Mouse (Mus musculus) forebrain, embryonic 13.5 days (tissue): ENCODE measurements at regions not wholly inside any gene's neighbourhood (a gene's known extent, or its start where the extent isn't known, plus 50 kb on each side); places are given as distances from the start of the nearest gene placed in this dataset.

Experiments used
- ATAC-seq: fragments of 200-750 bp; cut with Nextera tagmentation; 2 replicates; pipeline ENCODE4 v1.8.0; 2017
- H3K27ac ChIP-seq: fragments of 300-500 bp; sonication (generic); 2 replicates; pipeline ENCODE4 v1.5.1; 2015; ENCODE audit warnings: inconsistent platforms, mild to moderate bottlenecking, moderate library complexity
- H3K27me3 ChIP-seq: fragments of 300-500 bp; sonication (generic); 2 replicates; pipeline ENCODE4 v1.6.1; 2015; ENCODE audit warnings: mild to moderate bottlenecking, inconsistent platforms
- H3K36me3 ChIP-seq: fragments of 300-500 bp; sonication (generic); 2 replicates; pipeline ENCODE4 v1.6.1; 2015; ENCODE audit warnings: mild to moderate bottlenecking, inconsistent platforms; ENCODE audit not compliant: poor library complexity, severe bottlenecking
- H3K4me1 ChIP-seq: fragments of 300-500 bp; sonication (generic); 2 replicates; pipeline ENCODE4 v1.6.1; 2015; ENCODE audit warnings: inconsistent platforms
- H3K4me2 ChIP-seq: fragments of 300-500 bp; sonication (generic); 2 replicates; pipeline ENCODE4 v1.6.1; 2015; ENCODE audit warnings: inconsistent platforms, mild to moderate bottlenecking, moderate library complexity
- H3K4me3 ChIP-seq: fragments of 300-500 bp; sonication (generic); 2 replicates; pipeline ENCODE4 v1.5.1; 2015; ENCODE audit warnings: mild to moderate bottlenecking, inconsistent platforms
- H3K9ac ChIP-seq: fragments of 300-500 bp; sonication (generic); 2 replicates; pipeline ENCODE4 v1.6.1; 2015; ENCODE audit warnings: mild to moderate bottlenecking, inconsistent platforms
- H3K9me3 ChIP-seq: fragments of 300-500 bp; sonication (generic); replicated peaks from 2 replicates; pipeline ENCODE4 v1.6.1; 2016; ENCODE audit warnings: inconsistent platforms
- WGBS: fragments of 180-500 bp; shearing (Covaris S2); methylation state at CpG from one replicate; pipeline ENCODE4 v1.1.7; 2015; 5-methylcytosine and 5-hydroxymethylcytosine counted together

DNA sequence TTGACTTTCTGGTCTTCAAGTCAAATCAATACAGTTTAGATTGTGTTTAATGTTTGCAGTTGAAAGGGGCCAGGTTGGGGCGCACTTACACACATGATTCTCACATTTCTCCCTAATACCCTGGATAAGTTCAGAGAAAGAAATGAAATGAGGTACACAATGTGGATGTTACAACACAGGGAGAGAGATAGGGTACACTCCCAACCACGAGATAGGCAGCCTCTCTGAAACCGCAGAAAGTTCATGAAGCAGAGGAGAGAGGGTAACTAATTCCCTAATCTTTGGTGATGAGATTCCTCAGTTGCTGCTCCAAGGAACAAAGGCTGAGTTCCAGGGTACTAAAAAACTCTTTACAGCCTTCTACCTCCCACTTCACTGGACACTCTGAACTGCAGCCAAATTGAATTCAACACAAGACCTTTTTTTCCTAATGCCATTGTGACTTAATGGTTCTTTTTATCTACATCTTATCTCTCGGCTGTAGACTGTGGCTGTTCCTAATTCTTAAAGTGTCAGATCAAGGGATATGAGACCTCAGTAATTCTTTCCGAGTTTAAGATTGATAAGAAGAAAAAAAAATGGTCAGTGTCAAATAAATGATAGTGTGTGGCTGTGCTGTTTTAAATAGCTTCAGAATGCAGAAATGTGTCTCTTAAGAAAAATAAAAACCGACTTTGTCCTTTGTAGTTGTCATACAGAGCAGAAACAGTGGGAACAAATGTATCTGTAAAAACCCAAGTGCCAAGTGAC lies 193.8 kb upstream of the Atp2b1 start:
- H3K9ac ChIP-seq: no peak overlapping the region
- ATAC-seq: no peak

DNA sequence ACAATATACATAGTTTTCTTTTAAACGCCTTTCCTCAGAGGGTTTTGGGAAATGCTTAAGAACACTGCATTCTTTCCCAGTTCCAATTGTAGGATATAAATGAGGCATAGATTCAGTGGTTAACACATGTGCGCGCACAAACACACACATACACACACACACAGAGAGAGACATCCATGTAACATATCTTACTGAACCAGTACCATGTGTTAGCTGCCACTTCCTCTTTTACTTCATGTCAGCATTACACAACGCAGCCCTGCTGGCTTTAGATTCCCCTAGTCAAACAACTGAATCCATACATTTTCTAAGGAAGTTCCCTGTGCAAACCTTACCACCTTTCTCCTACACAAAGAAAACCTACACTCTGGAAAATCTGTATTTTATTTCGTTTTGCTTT lies 189.1 kb upstream of the Atp2b1 start:
- Histone ChIP-seq H3K4me3 (no peak overlapping the region), H3K9me3 (no peaks in the 10 kb centered on the region), H3K4me2 (no peak overlapping the region), H3K27ac (no peak overlapping the region), H3K4me1 (no peaks in the 10 kb centered on the region), H3K9ac (no peak overlapping the region), H3K36me3 (no peaks in the 10 kb centered on the region), H3K27me3 (no peaks in the 10 kb centered on the region)
- ATAC-seq: no peak
- 89% methylated on average over 5 of the region's 5 CpGs for WGBS

More for the DNA sequence above, 193.8 kb upstream of the Atp2b1 start:
- Histone ChIP-seq H3K27ac (no peak overlapping the region), H3K9me3 (no peaks in the 10 kb centered on the region), H3K4me3 (no peak overlapping the region), H3K36me3 (no peaks in the 10 kb centered on the region), H3K4me1 (no peaks in the 10 kb centered on the region), H3K4me2 (no peak overlapping the region), H3K27me3 (no peaks in the 10 kb centered on the region)
- WGBS: 33% methylated on average over 6 of the region's 6 CpGs

DNA sequence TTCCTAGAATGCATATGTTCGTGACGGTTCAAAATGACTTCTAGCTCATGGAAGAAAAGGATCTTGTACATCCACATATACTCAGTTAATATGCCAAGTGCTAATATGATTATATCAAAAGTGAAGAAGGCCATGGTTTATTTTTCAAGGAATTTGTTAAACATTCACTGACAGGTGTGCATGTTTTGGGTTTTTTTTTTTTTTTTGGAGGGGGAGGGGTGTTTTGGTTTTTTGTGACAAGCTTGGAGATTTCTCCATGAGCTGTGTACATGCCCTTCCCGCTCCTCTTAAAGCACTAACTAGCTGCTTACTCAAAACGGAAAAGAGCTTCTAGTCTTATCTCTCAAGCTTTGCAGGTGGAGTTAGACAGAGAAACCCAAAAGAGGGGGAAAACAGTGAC lies 187.1 kb upstream of the Atp2b1 start:
- 91% methylated on average over 4 of the region's 4 CpGs for WGBS
- H3K36me3 ChIP-seq: no peaks in the 10 kb centered on the region
- no peak overlapping the region for H3K4me3 ChIP-seq
- H3K9me3 ChIP-seq: no peaks in the 10 kb centered on the region
- H3K4me2 ChIP-seq: no peak overlapping the region
- H3K27ac ChIP-seq: no peak overlapping the region
- ATAC-seq: no peak
- H3K9ac ChIP-seq: no peak overlapping the region
- no peaks in the 10 kb centered on the region for H3K27me3 ChIP-seq
- H3K4me1 ChIP-seq: no peaks in the 10 kb centered on the region

DNA sequence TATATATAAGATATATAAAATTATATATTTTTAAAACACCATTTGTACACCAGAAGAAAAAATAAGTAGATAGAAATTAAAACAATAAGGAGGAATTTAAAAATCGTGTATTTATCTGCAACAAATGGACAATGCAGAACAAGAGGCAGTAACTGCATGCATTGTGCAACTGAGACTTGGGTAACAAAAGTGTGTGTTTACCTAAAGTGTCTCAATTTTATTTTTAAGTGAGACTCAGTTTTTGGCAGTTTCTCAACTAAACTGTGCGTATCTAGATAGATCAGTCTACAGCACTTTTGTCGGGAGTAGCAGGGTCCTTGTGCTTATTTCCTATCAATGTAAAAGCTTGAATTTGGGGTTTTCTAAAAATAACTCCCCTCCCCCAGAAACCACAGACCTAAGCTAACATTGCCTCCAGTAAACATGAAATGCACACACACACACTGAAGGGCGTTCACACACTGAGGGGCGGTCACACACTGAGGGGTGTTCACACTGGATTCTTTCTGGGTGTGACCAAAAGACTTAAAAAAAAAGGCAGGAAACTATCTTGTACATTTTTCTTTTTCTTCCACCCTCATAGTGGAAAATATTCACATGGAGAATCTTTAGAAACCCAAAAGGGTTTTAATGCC lies 185.7 kb upstream of the Atp2b1 start:
- ATAC-seq: no peak
- no peak overlapping the region for H3K9ac ChIP-seq
- WGBS: 90% methylated on average over 5 of the region's 5 CpGs
- no peak overlapping the region for H3K27ac ChIP-seq
- no peaks in the 10 kb centered on the region for H3K36me3 ChIP-seq
- no peak overlapping the region for H3K4me3 ChIP-seq
- H3K27me3 ChIP-seq: no peaks in the 10 kb centered on the region
- H3K4me2 ChIP-seq: no peak overlapping the region
- no peaks in the 10 kb centered on the region for H3K9me3 ChIP-seq
- H3K4me1 ChIP-seq: no peaks in the 10 kb centered on the region

DNA sequence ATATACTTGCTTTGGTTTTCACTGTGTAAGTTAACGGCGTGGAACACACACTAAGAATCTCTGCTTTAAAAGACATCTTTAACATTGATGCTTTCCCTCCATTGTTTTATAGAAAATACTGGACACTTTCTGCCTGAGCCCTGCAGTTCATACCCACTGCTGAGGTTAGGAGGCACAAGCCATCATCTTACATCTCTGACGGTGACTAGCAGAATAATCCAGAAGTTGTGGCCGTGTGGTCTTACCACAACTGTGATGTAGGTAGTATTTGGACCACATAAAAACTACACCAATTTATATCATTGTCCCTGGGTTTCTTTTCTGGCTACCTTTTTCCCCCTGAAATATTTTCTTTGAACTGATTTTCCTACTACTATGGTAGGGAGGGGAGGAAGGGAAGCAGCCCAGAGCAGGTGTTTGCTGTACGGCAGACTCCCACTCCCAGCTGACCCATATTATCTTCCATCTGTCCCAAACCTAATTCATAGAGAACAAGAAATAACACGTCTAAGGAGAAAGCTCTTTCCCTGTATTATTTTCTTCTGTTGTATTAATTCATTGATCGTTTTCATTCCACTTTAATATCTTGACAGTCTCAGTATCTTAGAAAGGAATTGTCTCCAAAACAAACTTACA lies 180.1 kb upstream of the Atp2b1 start:
- ATAC-seq: no peak
- no peak overlapping the region for H3K9ac ChIP-seq
- WGBS: 88% methylated on average over 7 of the region's 7 CpGs
- no peaks in the 10 kb centered on the region for H3K9me3 ChIP-seq
- H3K27ac ChIP-seq: no peak overlapping the region
- H3K4me1 ChIP-seq: no peaks in the 10 kb centered on the region
- H3K27me3 ChIP-seq: no peaks in the 10 kb centered on the region
- no peak overlapping the region for H3K4me3 ChIP-seq
- H3K36me3 ChIP-seq: no peaks in the 10 kb centered on the region
- no peak overlapping the region for H3K4me2 ChIP-seq

DNA sequence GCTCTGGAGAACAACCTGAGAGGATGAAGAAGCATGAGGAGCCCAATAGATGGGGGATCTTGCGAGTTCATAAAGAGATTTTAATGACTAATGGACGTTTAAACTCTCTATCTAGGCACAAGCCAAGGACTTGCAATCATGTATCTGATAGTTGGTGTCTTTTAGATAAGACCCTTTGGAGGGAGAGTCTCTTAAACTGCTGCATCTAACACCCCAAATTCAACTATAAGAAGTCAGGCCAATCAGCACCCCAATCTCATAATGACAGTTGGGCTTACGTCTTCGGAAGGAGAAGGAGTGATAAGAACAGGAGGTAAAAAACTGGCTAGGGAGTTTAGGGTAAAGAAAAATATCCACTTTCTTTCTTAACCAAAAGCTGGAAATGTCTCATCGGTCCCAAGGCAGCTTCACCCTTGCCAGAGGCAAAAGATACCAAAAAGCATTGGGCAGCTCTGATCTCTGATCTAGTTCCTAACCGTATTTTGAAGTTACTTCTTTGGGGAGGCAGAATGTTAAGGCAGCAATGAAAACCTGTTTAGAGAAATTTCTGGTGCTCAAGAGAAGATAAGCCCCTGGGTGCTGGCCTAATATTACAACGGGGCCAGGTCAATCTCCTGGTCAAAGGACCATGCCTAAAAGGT lies 173.6 kb upstream of the Atp2b1 start:
- no peaks in the 10 kb centered on the region for H3K27me3 ChIP-seq
- no peaks in the 10 kb centered on the region for H3K36me3 ChIP-seq
- H3K4me1 ChIP-seq: no peaks in the 10 kb centered on the region
- no peak overlapping the region for H3K4me3 ChIP-seq
- ATAC-seq: no peak
- H3K9ac ChIP-seq: no peak overlapping the region
- H3K9me3 ChIP-seq: no peaks in the 10 kb centered on the region
- 87% methylated on average over 7 of the region's 7 CpGs for WGBS
- no peak overlapping the region for H3K27ac ChIP-seq
- H3K4me2 ChIP-seq: no peak overlapping the region

DNA sequence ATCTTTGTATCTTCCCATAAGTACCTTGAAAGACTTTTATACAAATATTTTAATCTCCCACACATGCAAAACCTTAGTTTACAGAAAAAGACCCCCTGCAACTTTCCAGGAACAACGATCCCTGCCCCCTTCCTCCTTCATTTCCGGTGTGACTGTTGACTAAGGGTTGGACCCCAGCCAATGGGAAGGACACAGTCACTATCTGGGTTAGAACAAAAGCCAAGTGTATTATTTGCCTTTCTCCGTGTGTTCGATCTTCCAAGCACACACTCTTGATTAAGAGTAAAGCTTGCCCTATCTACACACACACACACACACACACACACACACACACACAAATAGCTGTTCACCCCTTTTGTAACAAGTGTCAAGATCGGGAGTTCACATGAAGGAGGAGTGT lies 172.8 kb upstream of the Atp2b1 start:
- Histone ChIP-seq H3K4me1 (no peaks in the 10 kb centered on the region), H3K4me2 (no peak overlapping the region), H3K27me3 (no peaks in the 10 kb centered on the region), H3K9ac (no peak overlapping the region), H3K36me3 (no peaks in the 10 kb centered on the region), H3K9me3 (no peaks in the 10 kb centered on the region), H3K27ac (no peak overlapping the region), H3K4me3 (no peak overlapping the region)
- WGBS: 68% methylated on average over 5 of the region's 5 CpGs
- ATAC-seq: no peak

DNA sequence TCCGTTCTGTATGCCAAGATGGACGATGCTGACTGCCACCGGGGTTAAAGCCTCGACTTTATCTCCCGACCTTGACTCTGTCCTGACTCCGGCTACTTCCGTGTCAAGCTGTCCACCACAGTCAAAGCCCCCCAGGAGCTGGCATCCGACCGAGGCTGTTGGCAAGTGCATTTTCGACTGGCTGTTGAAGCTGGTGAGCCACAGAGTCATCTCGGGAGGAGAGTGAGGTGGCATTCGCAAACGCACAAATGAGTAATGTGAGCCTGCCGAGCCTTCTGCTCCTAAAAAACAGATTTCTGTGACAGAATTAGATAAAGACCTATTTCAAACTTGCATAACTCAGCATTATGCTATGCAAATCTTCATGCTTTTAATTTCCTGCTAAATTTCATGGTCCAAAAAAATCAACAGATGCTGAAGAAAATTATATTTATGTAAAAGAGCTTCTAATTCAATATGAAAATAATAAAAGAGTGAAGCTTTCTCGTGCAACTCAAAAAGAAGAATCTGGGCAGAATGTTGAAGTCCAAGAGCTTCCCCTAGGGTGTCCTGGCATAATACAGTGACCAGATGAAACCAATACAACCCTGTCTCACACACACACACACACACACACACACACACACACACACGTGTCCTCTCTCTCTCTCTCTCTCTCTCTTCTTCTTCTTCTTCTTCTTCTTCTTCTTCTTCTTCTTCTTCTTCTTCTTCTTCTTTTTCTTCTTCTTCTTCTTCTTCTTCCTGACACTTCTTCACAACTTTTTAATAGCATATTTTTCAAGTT lies 171.2 kb upstream of the Atp2b1 start:
- WGBS: 85% methylated on average over 16 of the region's 16 CpGs

DNA sequence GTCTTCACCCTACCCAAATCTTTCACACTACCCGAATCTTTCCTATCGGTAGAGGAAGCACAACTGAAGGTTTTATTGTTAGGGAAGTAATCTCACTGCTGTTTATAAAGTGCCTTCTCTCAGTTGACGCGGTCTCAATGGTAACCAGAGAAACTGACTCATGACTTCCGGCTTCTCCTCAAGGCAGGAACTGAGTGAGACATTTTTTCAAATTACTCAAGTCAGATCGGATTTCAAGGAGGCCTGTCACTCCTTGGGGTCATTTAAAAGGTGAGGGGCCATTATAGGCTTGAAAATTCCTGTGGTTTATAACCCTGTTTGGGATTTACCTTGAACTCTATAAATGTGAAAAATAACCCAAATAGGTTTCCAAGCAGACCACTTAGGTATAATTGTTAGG lies 170.0 kb upstream of the Atp2b1 start:
- no peak overlapping the region for H3K4me3 ChIP-seq
- no peak overlapping the region for H3K4me2 ChIP-seq
- no peaks in the 10 kb centered on the region for H3K9me3 ChIP-seq
- no peak overlapping the region for H3K27ac ChIP-seq
- H3K9ac ChIP-seq: no peak overlapping the region
- H3K27me3 ChIP-seq: no peaks in the 10 kb centered on the region
- 55% methylated on average over 6 of the region's 6 CpGs for WGBS
- ATAC-seq: no peak
- H3K4me1 ChIP-seq: peaks cover 5% of the 10 kb centered on the region
- no peaks in the 10 kb centered on the region for H3K36me3 ChIP-seq

More for the DNA sequence above, 171.2 kb upstream of the Atp2b1 start:
- H3K27ac ChIP-seq: no peak overlapping the region
- no peak for ATAC-seq
- no peak overlapping the region for H3K4me3 ChIP-seq
- no peaks in the 10 kb centered on the region for H3K27me3 ChIP-seq
- H3K9ac ChIP-seq: no peak overlapping the region
- no peaks in the 10 kb centered on the region for H3K4me1 ChIP-seq
- no peaks in the 10 kb centered on the region for H3K9me3 ChIP-seq
- no peak overlapping the region for H3K4me2 ChIP-seq
- no peaks in the 10 kb centered on the region for H3K36me3 ChIP-seq

DNA sequence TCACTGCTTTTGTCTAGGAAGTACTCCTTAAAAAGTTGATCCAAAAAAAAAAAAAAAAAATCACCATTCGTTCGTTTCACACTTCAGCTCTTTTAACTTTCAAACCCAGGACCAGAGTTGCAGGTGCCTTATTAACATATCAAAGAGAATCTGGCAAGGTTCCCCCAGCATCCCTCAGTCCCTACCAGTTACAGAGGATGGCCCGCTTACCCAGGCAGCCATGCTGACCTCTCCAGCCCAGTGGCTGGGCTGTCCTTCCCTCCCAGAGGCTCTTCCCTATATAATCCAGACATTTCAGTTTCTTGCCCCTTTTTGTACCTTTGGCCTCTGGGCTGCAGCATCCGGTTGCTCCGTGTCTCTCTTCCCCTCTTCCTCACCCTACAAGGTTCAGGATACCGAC lies 169.5 kb upstream of the Atp2b1 start:
- H3K9ac ChIP-seq: no peak overlapping the region
- WGBS: 44% methylated on average over 6 of the region's 6 CpGs
- no peak overlapping the region for H3K4me2 ChIP-seq
- H3K4me3 ChIP-seq: no peak overlapping the region
- no peak overlapping the region for H3K27ac ChIP-seq
- H3K27me3 ChIP-seq: no peaks in the 10 kb centered on the region
- H3K4me1 ChIP-seq: peaks cover 8% of the 10 kb centered on the region
- H3K9me3 ChIP-seq: no peaks in the 10 kb centered on the region
- no peak for ATAC-seq
- no peaks in the 10 kb centered on the region for H3K36me3 ChIP-seq

DNA sequence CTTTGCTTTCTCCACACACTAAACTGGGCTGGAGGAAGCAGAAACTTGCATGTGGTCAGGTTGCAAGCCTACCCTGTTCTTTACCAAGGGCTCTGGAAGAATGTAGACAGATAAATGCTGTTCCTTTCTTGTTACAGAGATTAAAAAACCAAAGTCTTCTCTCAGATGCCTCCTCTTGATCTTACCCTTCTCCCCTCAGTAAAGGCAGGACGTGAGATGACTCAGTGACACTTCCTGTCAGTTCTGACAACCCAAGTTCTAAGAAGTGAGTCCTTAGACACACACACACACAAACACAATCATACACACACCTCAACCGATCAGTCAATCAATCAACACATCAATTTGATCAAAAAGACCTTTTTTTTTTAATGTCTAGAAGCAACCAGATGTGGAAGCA lies 168.8 kb upstream of the Atp2b1 start:
- Histone ChIP-seq H3K27ac (no peak overlapping the region), H3K27me3 (no peaks in the 10 kb centered on the region), H3K4me1 (peaks cover 10% of the 10 kb centered on the region), H3K4me2 (no peak overlapping the region), H3K4me3 (no peak overlapping the region), H3K9ac (no peak overlapping the region), H3K9me3 (no peaks in the 10 kb centered on the region), H3K36me3 (no peaks in the 10 kb centered on the region)
- no peak for ATAC-seq
- WGBS: 89% methylated on average over 2 of the region's 2 CpGs

DNA sequence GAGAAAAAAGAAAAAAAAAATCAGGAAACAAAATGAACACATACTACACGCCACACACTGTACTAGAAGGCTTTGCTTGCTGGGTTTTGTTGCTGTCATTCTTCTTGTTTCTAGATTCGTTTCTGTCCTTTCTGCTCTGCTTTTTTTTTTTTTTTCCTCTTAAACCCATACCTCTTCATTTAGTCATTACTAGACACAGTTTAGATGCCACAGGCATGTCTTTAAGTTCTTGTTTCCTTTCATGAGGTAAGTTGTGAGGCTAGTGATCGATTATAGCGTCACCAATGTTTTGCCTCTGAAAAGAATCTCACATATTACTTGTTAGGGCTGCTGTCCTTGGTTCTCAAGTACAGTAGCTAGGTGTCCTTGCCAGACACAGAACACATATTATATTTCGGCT lies 168.3 kb upstream of the Atp2b1 start:
- Histone ChIP-seq H3K9me3 (no peaks in the 10 kb centered on the region), H3K4me1 (peaks cover 10% of the 10 kb centered on the region), H3K9ac (no peak overlapping the region), H3K36me3 (no peaks in the 10 kb centered on the region), H3K27me3 (no peaks in the 10 kb centered on the region), H3K27ac (no peak overlapping the region), H3K4me3 (no peak overlapping the region), H3K4me2 (no peak overlapping the region)
- 91% methylated on average over 5 of the region's 5 CpGs for WGBS
- ATAC-seq: no peak
